Mouse (Mus musculus): ENCODE measurements around the gene Dedd. TPM values are rescaled to one million over a fixed set of nuclear protein-coding genes. Genes with fewer than 3 reads are reported as not detected.

The Dedd gene
- polyA plus RNA-seq, 1 experiment from 2014 or later, result 44.1 TPM

GRCm38 (mm10) chr1:171390101-171390500 is 61.2 kb downstream of the Dedd start:
- Histone ChIP-seq H3K4me2 (no peak overlapping the region), H3K9me3 (replicated peaks) (no peaks in the 10 kb centered on the region), H3K4me3 (replicated peaks) (no peak overlapping the region), H3K4me1 (no peaks in the 10 kb centered on the region), H3K9ac (replicated peaks) (no peak overlapping the region), H3K27me3 (replicated peaks) (no peaks in the 10 kb centered on the region), H3K36me3 (no peaks in the 10 kb centered on the region), H3K27ac (replicated peaks) (no peak overlapping the region)
- 79% methylated on average over 4 of the region's 4 CpGs for WGBS
- ATAC-seq (ENCODE audit: low FRiP score), result no peak

Other genes with a start within 250 kb of the Dedd start
- 4.4 and 6.3 TPM in 2 replicates for gene Cfap126, start 215.2 kb upstream of the Dedd start, polyA plus RNA-seq (2015; fragmentation: Nextera tagmentation; extraction: Ambion mirVana)
- 311 and 314 TPM in 2 replicates for gene Sdhc, start 178.5 kb upstream of the Dedd start, polyA plus RNA-seq (2015; fragmentation: Nextera tagmentation; extraction: Ambion mirVana)
- 8.8 and 11.0 TPM in 2 replicates for gene Mpz, start 178.4 kb upstream of the Dedd start, polyA plus RNA-seq (2015; fragmentation: Nextera tagmentation; extraction: Ambion mirVana)
- 34.0 and 39.1 TPM in 2 replicates for gene Pcp4l1, start 132.9 kb upstream of the Dedd start, polyA plus RNA-seq (2015; fragmentation: Nextera tagmentation; extraction: Ambion mirVana)
- gene Nr1i3, start 115.2 kb upstream of the Dedd start, polyA plus RNA-seq (2015; fragmentation: Nextera tagmentation; extraction: Ambion mirVana), result 0.38 and 0.52 TPM in 2 replicates
- 51.0 and 60.0 TPM in 2 replicates for gene Tomm40l, start 106.6 kb upstream of the Dedd start, polyA plus RNA-seq (2015; fragmentation: Nextera tagmentation; extraction: Ambion mirVana)
- gene Apoa2, start 104.1 kb upstream of the Dedd start, polyA plus RNA-seq (2015; fragmentation: Nextera tagmentation; extraction: Ambion mirVana), result 11.1 and 12.9 TPM in 2 replicates
- 32.0 and 46.6 TPM in 2 replicates for gene Fcer1g, start 94.8 kb upstream of the Dedd start, polyA plus RNA-seq (2015; fragmentation: Nextera tagmentation; extraction: Ambion mirVana)
- gene Adamts4, start 78.7 kb upstream of the Dedd start, polyA plus RNA-seq (2015; fragmentation: Nextera tagmentation; extraction: Ambion mirVana), result 3.3 and 3.6 TPM in 2 replicates
- 237 and 260 TPM in 2 replicates for gene Ndufs2, start 77.8 kb upstream of the Dedd start, polyA plus RNA-seq (2015; fragmentation: Nextera tagmentation; extraction: Ambion mirVana)
- 90.6 and 97.6 TPM in 2 replicates for gene B4galt3, start 58.8 kb upstream of the Dedd start, polyA plus RNA-seq (2015; fragmentation: Nextera tagmentation; extraction: Ambion mirVana)
- gene Ppox, start 48.0 kb upstream of the Dedd start, polyA plus RNA-seq (2015; fragmentation: Nextera tagmentation; extraction: Ambion mirVana), result 42.7 and 48.0 TPM in 2 replicates
- gene Usp21, start 41.2 kb upstream of the Dedd start, polyA plus RNA-seq (2015; fragmentation: Nextera tagmentation; extraction: Ambion mirVana), result 87.4 and 91.6 TPM in 2 replicates
- 115 and 119 TPM in 2 replicates for gene Ufc1, start 34.1 kb upstream of the Dedd start, polyA plus RNA-seq (2015; fragmentation: Nextera tagmentation; extraction: Ambion mirVana)
- 53.0 and 53.1 TPM in 2 replicates for gene Nit1, start 16.5 kb downstream of the Dedd start, polyA plus RNA-seq (2015; fragmentation: Nextera tagmentation; extraction: Ambion mirVana)
- 146 and 162 TPM in 2 replicates for gene Pfdn2, start 16.5 kb downstream of the Dedd start, polyA plus RNA-seq (2015; fragmentation: Nextera tagmentation; extraction: Ambion mirVana)
- 4.0 and 4.1 TPM in 2 replicates for gene Klhdc9, start 31.7 kb downstream of the Dedd start, polyA plus RNA-seq (2015; fragmentation: Nextera tagmentation; extraction: Ambion mirVana)
- 3.7 and 5.6 TPM in 2 replicates for gene Nectin4, start 41.0 kb downstream of the Dedd start, polyA plus RNA-seq (2015; fragmentation: Nextera tagmentation; extraction: Ambion mirVana)
- gene Arhgap30, start 59.8 kb downstream of the Dedd start, polyA plus RNA-seq (2015; fragmentation: Nextera tagmentation; extraction: Ambion mirVana), result 0.88 and 6.0 TPM in 2 replicates
- gene Usf1, start 82.2 kb downstream of the Dedd start, polyA plus RNA-seq (2015; fragmentation: Nextera tagmentation; extraction: Ambion mirVana), result 131 and 149 TPM in 2 replicates
- 4.9 and 6.2 TPM in 2 replicates for gene Tstd1, start 89.7 kb downstream of the Dedd start, polyA plus RNA-seq (2015; fragmentation: Nextera tagmentation; extraction: Ambion mirVana)
- 11.8 and 27.5 TPM in 2 replicates for gene F11r, start 108.4 kb downstream of the Dedd start, polyA plus RNA-seq (2015; fragmentation: Nextera tagmentation; extraction: Ambion mirVana)
- 30.6 and 34.7 TPM in 2 replicates for gene Alyref2, start 174.3 kb downstream of the Dedd start, polyA plus RNA-seq (2015; fragmentation: Nextera tagmentation; extraction: Ambion mirVana)
- not detected in 2 replicates for gene Itln1, start 206.1 kb downstream of the Dedd start, polyA plus RNA-seq (2015; fragmentation: Nextera tagmentation; extraction: Ambion mirVana)
- 0.09 and 1.9 TPM in 2 replicates for gene Cd244a, start 230.0 kb downstream of the Dedd start, polyA plus RNA-seq (2015; fragmentation: Nextera tagmentation; extraction: Ambion mirVana)